Mouse (Mus musculus) midbrain, embryonic 15.5 days (tissue): ENCODE data around the gene Itpr1. TPM values are rescaled to one million over a fixed set of nuclear protein-coding genes. Genes with fewer than 3 reads are reported as not detected.

ENCODE experiments used
- ATAC-seq: fragments of 200-750 bp; cut with Nextera tagmentation; replicated peaks from 2 replicates; pipeline ENCODE4 v1.8.0; 2017; ENCODE audit warnings: moderate TSS enrichment
- H3K27ac ChIP-seq: fragments of 300-500 bp; sonication (generic); 2 replicates; pipeline ENCODE4 v1.5.1; 2015; ENCODE audit warnings: mild to moderate bottlenecking, inconsistent platforms
- H3K27me3 ChIP-seq: fragments of 300-500 bp; sonication (generic); replicated peaks from 2 replicates; pipeline ENCODE4 v1.6.1; 2015; ENCODE audit warnings: inconsistent platforms
- H3K36me3 ChIP-seq: fragments of 300-500 bp; sonication (generic); replicated peaks from 2 replicates; pipeline ENCODE4 v1.6.1; 2015; ENCODE audit warnings: inconsistent platforms
- H3K4me1 ChIP-seq: fragments of 300-500 bp; sonication (generic); 2 replicates; pipeline ENCODE4 v1.6.1; 2015; ENCODE audit warnings: inconsistent platforms
- H3K4me2 ChIP-seq: fragments of 300-500 bp; sonication (generic); 2 replicates; pipeline ENCODE4 v1.6.1; 2015; ENCODE audit warnings: inconsistent platforms, mild to moderate bottlenecking, moderate library complexity
- H3K4me3 ChIP-seq: fragments of 300-500 bp; sonication (generic); 2 replicates; pipeline ENCODE4 v1.5.1; 2015; ENCODE audit warnings: mild to moderate bottlenecking, inconsistent platforms
- H3K9ac ChIP-seq: fragments of 300-500 bp; sonication (generic); 2 replicates; pipeline ENCODE4 v1.6.1; 2015; ENCODE audit warnings: mild to moderate bottlenecking, inconsistent platforms
- H3K9me3 ChIP-seq: fragments of 300-500 bp; sonication (generic); 2 replicates; pipeline ENCODE4 v1.6.1; 2016; ENCODE audit warnings: inconsistent platforms
- WGBS: fragments of 180-500 bp; shearing (Covaris S2); methylation state at CpG from one replicate; pipeline ENCODE4 v1.1.7; 2015; ENCODE audit warnings: mixed read lengths; 5-methylcytosine and 5-hydroxymethylcytosine counted together
- polyA plus RNA-seq: library from polyadenylated mRNA; unstranded; fragments of >200 nt; fragmentation: Nextera tagmentation; extraction: Ambion mirVana; gene quantifications from 2 replicates; pipeline ENCODE4 v1.2.1, GENCODE M21; 2015

Gene Itpr1
- polyA plus RNA-seq, 1 experiment from 2014 or later, result 4.7 TPM

DNA sequence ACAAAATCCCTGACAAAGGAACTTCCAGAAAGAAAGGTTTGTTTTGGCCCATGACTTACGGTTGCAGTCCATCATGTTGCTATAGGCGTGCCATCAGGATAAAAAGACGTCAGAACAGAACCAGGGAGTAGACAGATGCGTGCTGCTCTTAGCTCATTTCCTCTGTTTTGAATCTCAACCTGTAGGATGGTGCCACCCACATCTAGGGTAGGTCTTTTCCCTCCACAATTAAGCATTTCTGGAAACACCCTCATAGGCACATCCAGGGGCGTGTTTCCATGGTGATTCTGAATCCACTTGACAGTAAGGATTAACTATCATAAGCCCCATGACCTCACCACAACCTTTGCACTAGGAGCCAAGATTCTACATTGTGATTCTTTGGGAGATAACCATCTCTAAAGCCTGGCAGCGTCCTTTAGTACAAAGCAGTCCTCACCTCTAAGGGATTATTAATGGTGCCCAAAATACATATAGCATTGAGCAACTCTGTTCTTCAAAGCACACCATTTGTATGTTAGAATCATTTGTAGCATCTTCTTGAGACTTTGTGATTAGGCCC is 111.6 kb downstream of the Itpr1 start:
- no peaks in the 10 kb centered on the region for H3K27me3 ChIP-seq
- ATAC-seq, result no peak
- H3K4me2 ChIP-seq, result no peak overlapping the region
- H3K27ac ChIP-seq, result no peak overlapping the region
- WGBS, result 80% methylated on average over 6 of the region's 6 CpGs
- H3K9ac ChIP-seq, result no peak overlapping the region
- H3K9me3 ChIP-seq, result no peaks in the 10 kb centered on the region
- no peaks in the 10 kb centered on the region for H3K36me3 ChIP-seq
- H3K4me1 ChIP-seq, result no peaks in the 10 kb centered on the region
- no peak overlapping the region for H3K4me3 ChIP-seq

DNA sequence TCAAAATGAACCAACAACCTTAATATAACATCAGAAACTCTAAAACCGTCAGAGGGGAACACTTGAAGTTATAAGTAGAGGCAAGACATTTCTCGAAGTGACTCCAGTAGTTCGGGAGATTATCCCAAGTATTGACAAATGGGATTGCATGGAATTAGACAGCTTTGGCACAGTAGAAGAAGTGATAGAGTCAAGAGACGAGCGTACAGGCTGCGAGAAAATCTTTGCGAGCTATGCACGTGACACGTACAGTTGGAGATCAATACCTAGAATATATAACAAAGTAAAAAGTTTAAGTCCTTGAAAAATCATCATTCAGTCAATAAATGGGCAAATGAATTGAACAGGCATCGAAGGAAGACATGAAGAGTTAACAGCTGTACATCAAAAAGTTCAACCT is 112.5 kb downstream of the Itpr1 start:
- whole genome bisulfite sequencing, result 94% methylated on average over 10 of the region's 10 CpGs
- Histone ChIP-seq H3K4me1 (no peaks in the 10 kb centered on the region), H3K9ac (no peak overlapping the region), H3K9me3 (no peaks in the 10 kb centered on the region), H3K27me3 (no peaks in the 10 kb centered on the region), H3K27ac (no peak overlapping the region), H3K36me3 (no peaks in the 10 kb centered on the region), H3K4me2 (no peak overlapping the region), H3K4me3 (no peak overlapping the region)
- no peak for ATAC-seq

DNA sequence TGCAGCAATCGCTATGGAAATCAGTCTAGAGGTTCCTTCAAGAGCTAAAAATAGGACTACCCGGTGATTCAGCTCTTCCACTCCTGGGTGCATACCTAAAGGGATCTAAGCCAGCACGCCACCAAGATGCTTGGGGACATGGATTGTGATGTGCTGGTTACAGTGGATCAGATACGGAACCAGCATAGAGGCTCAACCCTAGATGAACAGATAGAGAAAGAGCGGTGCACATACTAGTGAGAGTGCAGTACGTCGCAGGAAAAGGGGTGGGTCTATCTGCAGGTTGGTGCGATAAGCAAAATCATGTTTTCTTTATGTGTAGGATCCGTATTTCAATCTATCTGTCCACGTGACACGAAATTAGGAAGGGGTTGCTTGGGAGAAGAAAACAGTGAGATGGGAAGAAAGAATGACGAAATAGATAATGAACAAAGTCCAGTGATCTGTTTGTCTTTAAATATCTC is 113.1 kb downstream of the Itpr1 start:
- no peaks in the 10 kb centered on the region for H3K27me3 ChIP-seq
- no peak overlapping the region for H3K9ac ChIP-seq
- WGBS, result 93% methylated on average over 12 of the region's 12 CpGs
- no peak overlapping the region for H3K27ac ChIP-seq
- no peaks in the 10 kb centered on the region for H3K36me3 ChIP-seq
- no peaks in the 10 kb centered on the region for H3K9me3 ChIP-seq
- H3K4me2 ChIP-seq, result no peak overlapping the region
- no peak for ATAC-seq
- no peak overlapping the region for H3K4me3 ChIP-seq
- no peaks in the 10 kb centered on the region for H3K4me1 ChIP-seq

DNA sequence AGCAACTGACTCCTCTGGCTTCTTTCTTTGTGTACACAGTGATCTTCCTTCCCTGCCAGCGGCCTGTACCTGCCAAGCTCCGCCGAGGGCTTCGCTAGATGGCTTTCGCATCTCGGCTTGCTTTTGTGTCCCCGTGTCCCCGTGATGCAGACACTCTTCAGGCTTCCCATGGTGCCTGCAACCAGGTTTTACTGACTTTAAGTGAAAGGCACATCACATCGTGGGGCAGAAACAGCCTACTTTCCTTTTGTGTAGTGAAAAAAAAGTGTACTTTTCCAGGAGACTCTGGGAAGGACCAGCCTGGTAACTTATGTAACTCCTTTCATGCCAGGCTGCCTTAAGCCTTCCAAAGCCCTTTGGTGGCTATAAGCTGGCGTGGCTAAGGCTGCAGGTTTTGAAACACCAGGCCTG is 113.9 kb downstream of the Itpr1 start:
- H3K27ac ChIP-seq, result no peak overlapping the region
- H3K4me3 ChIP-seq, result no peak overlapping the region
- H3K4me1 ChIP-seq, result no peaks in the 10 kb centered on the region
- no peak overlapping the region for H3K9ac ChIP-seq
- H3K27me3 ChIP-seq, result no peaks in the 10 kb centered on the region
- no peak for ATAC-seq
- H3K4me2 ChIP-seq, result no peak overlapping the region
- no peaks in the 10 kb centered on the region for H3K36me3 ChIP-seq
- WGBS, result 71% methylated on average over 10 of the region's 10 CpGs
- H3K9me3 ChIP-seq, result no peaks in the 10 kb centered on the region

DNA sequence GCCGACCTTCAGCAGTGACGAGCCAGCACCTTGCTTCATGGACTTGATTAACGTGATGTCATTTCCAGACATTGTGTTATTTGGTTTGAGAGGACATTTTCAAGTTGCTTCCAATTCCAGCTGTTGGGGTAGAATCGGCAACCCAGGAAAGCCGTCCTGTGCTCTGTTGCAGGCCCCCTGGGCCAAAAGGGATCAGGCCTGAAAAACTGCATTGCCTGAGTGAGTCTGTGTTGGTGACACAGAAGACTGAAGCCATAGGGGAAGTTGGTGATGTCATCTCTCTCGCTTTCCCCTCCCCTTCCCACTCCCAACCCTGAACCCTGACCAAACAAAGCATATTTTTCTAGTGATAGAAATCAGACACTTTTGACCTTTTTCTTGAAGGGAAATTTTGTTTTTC is 114.7 kb downstream of the Itpr1 start:
- H3K9ac ChIP-seq, result no peak overlapping the region
- no peaks in the 10 kb centered on the region for H3K36me3 ChIP-seq
- WGBS, result 89% methylated on average over 6 of the region's 6 CpGs
- H3K27ac ChIP-seq, result no peak overlapping the region
- H3K4me2 ChIP-seq, result no peak overlapping the region
- ATAC-seq, result no peak
- H3K4me3 ChIP-seq, result no peak overlapping the region
- no peaks in the 10 kb centered on the region for H3K27me3 ChIP-seq
- H3K4me1 ChIP-seq, result no peaks in the 10 kb centered on the region
- H3K9me3 ChIP-seq, result no peaks in the 10 kb centered on the region

DNA sequence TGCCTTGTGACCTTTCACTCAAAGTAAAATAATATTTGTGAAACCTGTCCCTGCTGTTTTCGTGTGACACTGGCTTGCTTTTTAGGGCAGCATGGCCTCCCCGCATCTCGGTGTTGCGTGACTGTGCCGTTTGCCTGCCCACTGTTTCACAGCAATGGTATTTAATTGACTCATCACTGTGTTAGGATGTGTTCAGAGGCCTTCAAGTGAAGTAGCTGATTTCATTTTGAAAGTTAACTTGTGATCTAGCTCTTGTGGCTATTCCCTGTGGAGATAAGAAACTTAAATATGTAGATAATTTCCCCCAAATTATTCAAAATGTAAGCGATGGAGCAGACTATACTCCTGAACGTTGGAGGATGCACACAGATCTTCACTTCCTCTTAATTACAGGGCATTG is 115.4 kb downstream of the Itpr1 start:
- 87% methylated on average over 7 of the region's 7 CpGs for WGBS
- H3K9ac ChIP-seq, result no peak overlapping the region
- H3K27me3 ChIP-seq, result no peaks in the 10 kb centered on the region
- no peak overlapping the region for H3K4me3 ChIP-seq
- no peak overlapping the region for H3K27ac ChIP-seq
- ATAC-seq, result no peak
- H3K4me1 ChIP-seq, result no peaks in the 10 kb centered on the region
- H3K9me3 ChIP-seq, result no peaks in the 10 kb centered on the region
- H3K4me2 ChIP-seq, result no peak overlapping the region
- H3K36me3 ChIP-seq, result no peaks in the 10 kb centered on the region

DNA sequence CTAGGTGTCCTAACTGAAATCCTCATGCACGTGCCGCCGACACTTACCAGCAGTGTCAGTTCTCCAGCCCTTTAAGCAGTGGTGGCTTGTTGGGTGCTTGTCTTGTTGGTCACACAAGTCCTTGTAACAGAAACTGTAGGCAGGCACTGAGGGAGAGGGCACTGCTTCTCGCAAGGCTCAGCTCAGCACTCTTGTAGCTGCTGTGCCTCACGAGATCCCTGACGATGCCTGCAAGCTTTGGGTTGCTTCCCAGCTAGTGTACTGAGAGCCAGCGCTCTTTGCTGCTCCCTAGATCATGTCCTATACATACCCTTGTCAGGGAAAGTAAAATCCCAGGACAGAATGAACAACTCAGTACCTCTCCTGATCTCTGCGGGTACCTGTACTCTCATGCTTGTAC is 117.6 kb downstream of the Itpr1 start:
- no peak overlapping the region for H3K27ac ChIP-seq
- WGBS, result 86% methylated on average over 8 of the region's 8 CpGs
- peaks cover 5% of the 10 kb centered on the region; the same call in 1 of the 2 replicates for H3K4me1 ChIP-seq
- H3K4me2 ChIP-seq, result no peak overlapping the region
- H3K9ac ChIP-seq, result no peak overlapping the region
- no peaks in the 10 kb centered on the region for H3K9me3 ChIP-seq
- no peak for ATAC-seq
- H3K36me3 ChIP-seq, result no peaks in the 10 kb centered on the region
- H3K27me3 ChIP-seq, result no peaks in the 10 kb centered on the region
- H3K4me3 ChIP-seq, result no peak overlapping the region

DNA sequence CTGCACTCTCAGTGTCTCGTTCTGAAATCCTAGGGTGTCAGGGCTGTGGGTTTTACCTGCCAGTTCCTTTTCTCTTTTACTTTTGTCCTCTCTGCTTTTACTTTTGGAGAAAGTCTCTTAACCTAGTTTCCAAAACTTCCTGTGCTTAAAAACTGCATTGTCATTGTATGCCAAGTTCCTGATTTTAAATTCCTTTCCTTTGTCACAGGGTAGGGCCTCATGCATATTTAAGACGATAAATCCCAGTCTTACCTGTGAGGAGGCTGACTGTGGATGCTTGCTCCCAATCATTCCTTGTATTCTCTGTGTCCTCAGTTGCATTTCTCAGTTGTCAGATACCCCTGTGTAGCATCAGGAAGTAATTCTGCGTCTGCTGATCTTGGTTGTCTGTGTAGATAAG is 118.4 kb downstream of the Itpr1 start:
- ATAC-seq, result no peak
- Histone ChIP-seq H3K36me3 (no peaks in the 10 kb centered on the region), H3K4me1 (peaks cover 5% of the 10 kb centered on the region; the same call in 1 of the 2 replicates), H3K9me3 (no peaks in the 10 kb centered on the region), H3K4me2 (no peak overlapping the region), H3K27ac (no peak overlapping the region), H3K9ac (no peak overlapping the region), H3K27me3 (no peaks in the 10 kb centered on the region), H3K4me3 (no peak overlapping the region)
- 81% methylated on average over 3 of the region's 3 CpGs for WGBS

DNA sequence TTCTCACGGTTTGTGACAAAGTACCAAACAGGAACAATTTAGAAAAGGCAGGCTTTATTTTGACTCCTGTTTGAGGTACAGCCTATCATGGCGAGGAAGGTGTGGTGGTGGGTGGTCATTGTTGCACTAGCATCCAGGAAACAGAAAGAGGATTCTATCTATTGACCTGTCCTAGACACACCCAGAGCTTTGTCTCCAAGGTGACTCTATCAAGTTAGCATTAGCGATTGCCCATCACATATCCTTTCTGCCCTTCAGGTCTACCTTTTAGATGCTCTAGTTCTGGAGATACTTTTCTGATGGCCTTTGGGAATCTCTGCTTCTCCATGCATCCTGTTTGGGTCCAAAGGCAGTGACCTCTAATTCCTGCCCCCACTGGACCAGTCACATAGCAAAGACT is 121.2 kb downstream of the Itpr1 start:
- H3K9me3 ChIP-seq, result no peaks in the 10 kb centered on the region
- H3K9ac ChIP-seq, result no peak overlapping the region
- no peak overlapping the region for H3K4me3 ChIP-seq
- no peak for ATAC-seq
- H3K4me2 ChIP-seq, result no peak overlapping the region
- H3K4me1 ChIP-seq, result peaks cover 5% of the 10 kb centered on the region; the same call in 1 of the 2 replicates
- no peak overlapping the region for H3K27ac ChIP-seq
- H3K27me3 ChIP-seq, result no peaks in the 10 kb centered on the region
- WGBS, result 87% methylated on average over 3 of the region's 3 CpGs
- no peaks in the 10 kb centered on the region for H3K36me3 ChIP-seq

DNA sequence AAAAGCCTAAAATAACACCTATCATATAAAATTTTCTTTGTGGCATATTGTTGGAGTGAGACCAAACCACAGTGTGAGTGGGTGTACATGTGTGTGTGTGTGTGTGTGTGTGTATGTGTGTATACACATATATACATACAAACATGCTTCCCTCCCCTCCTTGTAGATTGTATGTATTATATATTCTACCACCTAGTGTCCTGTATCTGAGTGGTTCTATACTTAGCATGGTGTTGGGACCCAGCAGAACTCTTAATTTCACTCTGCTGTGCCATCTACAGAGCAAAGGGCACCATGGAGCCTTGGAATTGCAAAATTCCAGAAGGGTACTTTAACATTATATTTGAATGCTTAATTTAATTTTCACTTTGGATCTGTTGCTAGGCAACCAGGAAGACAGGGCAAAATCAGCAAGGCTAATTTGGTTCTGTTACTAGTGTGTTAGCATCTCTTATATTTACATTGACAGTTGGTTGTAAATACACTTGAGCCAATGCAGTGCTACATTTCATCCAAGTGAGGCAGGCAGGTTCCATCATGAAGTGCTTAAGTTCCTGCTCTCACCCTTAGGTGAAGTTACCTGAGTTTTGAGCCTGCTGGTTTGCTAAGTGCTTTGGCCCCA is 122.4 kb downstream of the Itpr1 start:
- ATAC-seq, result peak; percentile 48; the same call in 1 of the 2 replicates
- Histone ChIP-seq H3K9ac (no peak overlapping the region), H3K27me3 (no peaks in the 10 kb centered on the region), H3K36me3 (no peaks in the 10 kb centered on the region), H3K9me3 (no peaks in the 10 kb centered on the region), H3K27ac (no peak overlapping the region), H3K4me2 (no peak overlapping the region), H3K4me3 (no peak overlapping the region), H3K4me1 (peaks cover 5% of the 10 kb centered on the region; the same call in 1 of the 2 replicates)

DNA sequence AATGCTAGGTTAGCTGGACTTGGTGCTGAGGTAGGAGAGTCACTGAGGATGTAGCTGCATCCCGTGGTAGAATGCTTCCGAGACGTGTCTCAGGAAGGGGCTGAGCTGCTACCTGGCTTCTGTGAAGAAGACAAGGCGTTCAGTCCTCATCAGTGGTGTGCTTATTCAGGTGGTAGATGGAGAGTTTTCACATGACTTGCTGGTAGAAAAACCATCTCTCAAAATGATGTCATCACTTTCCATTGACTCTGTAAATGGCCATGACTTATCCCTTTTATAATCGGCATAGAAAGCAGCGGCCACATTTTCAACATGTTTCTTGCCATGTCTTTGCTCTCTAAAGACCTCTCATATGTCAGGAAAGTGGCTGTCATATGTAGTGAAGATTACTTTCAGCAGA is 123.6 kb downstream of the Itpr1 start:
- Histone ChIP-seq H3K4me1 (peaks cover 5% of the 10 kb centered on the region; the same call in 1 of the 2 replicates), H3K4me2 (no peak overlapping the region), H3K4me3 (no peak overlapping the region), H3K9me3 (no peaks in the 10 kb centered on the region), H3K27ac (no peak overlapping the region), H3K9ac (no peak overlapping the region), H3K36me3 (no peaks in the 10 kb centered on the region), H3K27me3 (no peaks in the 10 kb centered on the region)
- 80% methylated on average over 6 of the region's 6 CpGs for WGBS
- no peak for ATAC-seq

DNA sequence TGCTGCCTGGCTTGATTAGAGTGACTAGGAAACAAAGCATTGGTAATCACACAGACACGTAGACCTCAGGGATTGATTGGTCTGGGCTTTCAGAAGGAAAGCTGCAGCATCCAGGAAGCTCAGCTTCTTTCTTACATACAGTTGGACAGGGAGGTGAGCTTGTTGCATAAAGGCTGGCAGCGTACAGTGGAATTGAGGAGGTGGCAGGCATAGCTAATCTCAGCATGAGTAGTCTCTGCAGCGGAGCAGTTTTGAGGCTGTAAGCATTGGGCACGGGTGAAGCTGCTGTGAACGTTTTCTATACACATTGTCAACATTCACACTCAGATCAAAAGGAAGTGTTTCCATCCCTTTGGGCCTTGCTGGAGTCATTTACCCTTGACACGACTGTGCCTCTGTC is 124.4 kb downstream of the Itpr1 start:
- Histone ChIP-seq H3K9ac (no peak overlapping the region), H3K27ac (no peak overlapping the region), H3K4me2 (no peak overlapping the region), H3K9me3 (no peaks in the 10 kb centered on the region), H3K4me3 (no peak overlapping the region), H3K4me1 (peaks cover 5% of the 10 kb centered on the region; the same call in 1 of the 2 replicates), H3K27me3 (no peaks in the 10 kb centered on the region), H3K36me3 (no peaks in the 10 kb centered on the region)
- WGBS, result 72% methylated on average over 6 of the region's 6 CpGs
- ATAC-seq, result no peak

DNA sequence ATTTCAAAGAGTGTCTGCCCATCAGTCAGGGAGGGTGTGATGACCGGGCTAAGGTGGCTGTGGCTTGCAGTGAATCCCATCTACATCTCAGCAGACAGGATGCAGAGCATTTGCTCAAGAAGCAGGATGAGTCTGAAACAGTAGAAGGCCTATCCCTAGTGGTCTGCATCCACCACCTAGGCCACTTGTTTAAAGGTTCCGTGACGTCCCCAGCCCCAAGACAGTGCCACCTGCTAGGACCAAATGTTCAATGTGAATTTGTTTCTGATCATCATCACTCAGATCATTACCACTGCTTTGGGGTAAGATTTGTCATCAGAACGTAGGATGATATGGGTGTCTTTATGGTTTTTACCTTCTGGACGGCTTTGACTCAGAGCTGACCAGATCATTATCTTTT is 125.5 kb downstream of the Itpr1 start:
- Histone ChIP-seq H3K4me2 (no peak overlapping the region), H3K4me3 (no peak overlapping the region), H3K27ac (no peak overlapping the region), H3K4me1 (peaks cover 5% of the 10 kb centered on the region; the same call in 1 of the 2 replicates), H3K9me3 (no peaks in the 10 kb centered on the region), H3K27me3 (no peaks in the 10 kb centered on the region), H3K36me3 (no peaks in the 10 kb centered on the region), H3K9ac (no peak overlapping the region)
- ATAC-seq, result no peak
- 95% methylated on average over 5 of the region's 5 CpGs for WGBS
